Mouse (Mus musculus) MEL (cell line): ENCODE results near the gene Bad. TPM values are rescaled to one million over a fixed set of nuclear protein-coding genes. Genes with fewer than 3 reads are reported as not detected.

Experiments used
- DNase-seq: peaks from one replicate; pipeline ENCODE4 v3.0.0; 2011; ENCODE audit warnings: low read depth, low spot score
- H3K27ac ChIP-seq: 2 replicates; pipeline ENCODE4 v1.5.1; 2012; ENCODE audit warnings: low read depth, mild to moderate bottlenecking, control low read depth, low read length, moderate library complexity; ENCODE audit not compliant: control insufficient read depth
- H3K27me3 ChIP-seq, 2 experiments: fragments of 150-350 bp in 1 of 2; sonication (generic) in 1 of 2; 2 replicates each; pipeline ENCODE4 v1.6.1; 2012; ENCODE audit warnings: low read length in 2 of 2, mild to moderate bottlenecking in 2 of 2, improper control_type of control experiment in 1 of 2, moderate library complexity in 1 of 2; ENCODE audit not compliant: insufficient read depth in 2 of 2, control insufficient read depth in 1 of 2
- H3K36me3 ChIP-seq, 2 experiments: 2 replicates each; pipeline ENCODE4 v1.6.1; 2012 to 2014; ENCODE audit warnings: low read length in 2 of 2, improper control_type of control experiment in 1 of 2, inconsistent platforms in 1 of 2, mild to moderate bottlenecking in 1 of 2; ENCODE audit not compliant: insufficient read depth in 2 of 2, control insufficient read depth in 1 of 2
- H3K4me1 ChIP-seq, 2 experiments: fragments of 150-350 bp in 1 of 2; sonication (generic) in 1 of 2; 2 replicates each; pipeline ENCODE4 v1.6.1; 2012; ENCODE audit warnings: low read length in 2 of 2, improper control_type of control experiment in 1 of 2, mild to moderate bottlenecking in 1 of 2; ENCODE audit not compliant: insufficient read depth in 2 of 2, control insufficient read depth in 1 of 2
- H3K4me3 ChIP-seq, 2 experiments: fragments of 150-350 bp in 1 of 2; sonication (generic) in 1 of 2; 2 replicates each; pipeline ENCODE4 v1.5.1; 2012; ENCODE audit warnings: low read depth in 2 of 2, low read length in 2 of 2, mild to moderate bottlenecking in 2 of 2, moderate library complexity in 2 of 2, control low read depth in 1 of 2, improper control_type of control experiment in 1 of 2; ENCODE audit not compliant: control insufficient read depth in 1 of 2, insufficient read depth in 1 of 2
- H3K79me2 ChIP-seq: 2 replicates; pipeline ENCODE4 v1.6.1; 2012; ENCODE audit warnings: mild to moderate bottlenecking, low read length, moderate library complexity; ENCODE audit not compliant: control insufficient read depth, poor library complexity, insufficient read depth
- H3K9ac ChIP-seq: 2 replicates; pipeline ENCODE4 v1.6.1; 2012; ENCODE audit warnings: low read depth, mild to moderate bottlenecking, control low read depth, low read length, moderate library complexity; ENCODE audit not compliant: control insufficient read depth, poor library complexity, severe bottlenecking
- H3K9me3 ChIP-seq: fragments of 150-350 bp; sonication (generic); replicated peaks from 2 replicates; pipeline ENCODE4 v1.6.1; 2012; ENCODE audit warnings: mild to moderate bottlenecking, low read length, improper control_type of control experiment, moderate library complexity; ENCODE audit not compliant: insufficient read depth
- BHLHE40 ChIP-seq: IDR thresholded peaks from 2 replicates; pipeline ENCODE4 v1.6.1; 2012; ENCODE audit warnings: low read depth, mild to moderate bottlenecking, inconsistent platforms, low read length, improper control_type of control experiment, borderline replicate concordance
- CHD1 ChIP-seq: IDR thresholded peaks from 2 replicates; pipeline ENCODE4 v1.6.1; 2012; ENCODE audit warnings: low read depth, mild to moderate bottlenecking, inconsistent platforms, low read length, improper control_type of control experiment
- CHD2 ChIP-seq: IDR thresholded peaks from 2 replicates; pipeline ENCODE4 v1.6.1; 2011; ENCODE audit warnings: low read length, improper control_type of control experiment
- CTCF ChIP-seq, 3 experiments: IDR thresholded peaks in 2 of 3; conservative IDR thresholded peaks in 1 of 3; 2 replicates each; pipeline ENCODE4 v1.5.1; 2011 to 2012; ENCODE audit warnings: low read length in 3 of 3, low read depth in 2 of 3, mild to moderate bottlenecking in 2 of 3, improper control_type of control experiment in 1 of 3, inconsistent platforms in 1 of 3, mixed read lengths in 1 of 3, moderate library complexity in 1 of 3; ENCODE audit not compliant: control insufficient read depth in 1 of 3, insufficient read depth in 1 of 3, poor library complexity in 1 of 3, severe bottlenecking in 1 of 3
- ELF1 ChIP-seq: IDR thresholded peaks from 2 replicates; pipeline ENCODE4 v1.6.1; 2014; ENCODE audit warnings: low read depth, mild to moderate bottlenecking, inconsistent platforms, low read length, improper control_type of control experiment, moderate library complexity
- EP300 ChIP-seq, 2 experiments: IDR thresholded peaks; 2 replicates each; pipeline ENCODE4 v1.6.1; 2011; ENCODE audit warnings: improper control_type of control experiment in 2 of 2, low read length in 2 of 2, low read depth in 1 of 2, mild to moderate bottlenecking in 1 of 2
- ETS1 ChIP-seq: IDR thresholded peaks from 2 replicates; pipeline ENCODE4 v1.6.1; 2012; ENCODE audit warnings: low read depth, mild to moderate bottlenecking, inconsistent platforms, low read length, improper control_type of control experiment, moderate library complexity
- GABPA ChIP-seq: IDR thresholded peaks from 2 replicates; pipeline ENCODE4 v1.6.1; 2012; ENCODE audit warnings: low read depth, mild to moderate bottlenecking, inconsistent platforms, low read length, improper control_type of control experiment, moderate library complexity
- GATA1 ChIP-seq: IDR thresholded peaks from 2 replicates; pipeline ENCODE4 v1.6.1; 2011; ENCODE audit warnings: low read depth, low read length, improper control_type of control experiment
- HCFC1 ChIP-seq: IDR thresholded peaks from 2 replicates; pipeline ENCODE4 v1.6.1; 2012; ENCODE audit warnings: low read depth, mild to moderate bottlenecking, inconsistent platforms, low read length, improper control_type of control experiment, moderate library complexity
- JUND ChIP-seq: IDR thresholded peaks from 2 replicates; pipeline ENCODE4 v1.6.1; 2011; ENCODE audit warnings: low read depth, mild to moderate bottlenecking, improper control_type of control experiment, low read length
- KAT2A ChIP-seq: conservative IDR thresholded peaks from 2 replicates; pipeline ENCODE4 v1.6.1; 2012; ENCODE audit warnings: low read depth, low read length, improper control_type of control experiment, inconsistent platforms
- MAFK ChIP-seq: IDR thresholded peaks from 2 replicates; pipeline ENCODE4 v1.6.1; 2011; ENCODE audit warnings: low read depth, mild to moderate bottlenecking, low read length, improper control_type of control experiment, borderline replicate concordance
- MAX ChIP-seq: IDR thresholded peaks from 2 replicates; pipeline ENCODE4 v1.6.1; 2011; ENCODE audit warnings: low read length, improper control_type of control experiment
- MAZ ChIP-seq: IDR thresholded peaks from 2 replicates; pipeline ENCODE4 v1.6.1; 2012; ENCODE audit warnings: low read depth, mild to moderate bottlenecking, inconsistent platforms, low read length, improper control_type of control experiment
- MXI1 ChIP-seq: IDR thresholded peaks from 2 replicates; pipeline ENCODE4 v1.6.1; 2011; ENCODE audit warnings: mild to moderate bottlenecking, low read depth, low read length, improper control_type of control experiment
- MYB ChIP-seq: IDR thresholded peaks from 2 replicates; pipeline ENCODE4 v1.6.1; 2011; ENCODE audit warnings: mild to moderate bottlenecking, low read depth, low read length, improper control_type of control experiment
- NELFE ChIP-seq: IDR thresholded peaks from 2 replicates; pipeline ENCODE4 v1.6.1; 2011; ENCODE audit warnings: low read depth, low read length, improper control_type of control experiment
- NRF1 ChIP-seq: IDR thresholded peaks from 2 replicates; pipeline ENCODE4 v1.6.1; 2014; ENCODE audit warnings: low read depth, mild to moderate bottlenecking, inconsistent platforms, low read length, improper control_type of control experiment, moderate library complexity; ENCODE audit not compliant: poor library complexity, insufficient read depth, severe bottlenecking
- POLR2A ChIP-seq, 2 experiments: IDR thresholded peaks; 2 replicates each; pipeline ENCODE4 v1.6.1; 2011 to 2012; ENCODE audit warnings: low read length in 2 of 2, mild to moderate bottlenecking in 2 of 2, control low read depth in 1 of 2, improper control_type of control experiment in 1 of 2, low read depth in 1 of 2, moderate library complexity in 1 of 2; ENCODE audit not compliant: control insufficient read depth in 1 of 2, insufficient read depth in 1 of 2, poor library complexity in 1 of 2
- POLR2AphosphoS2 ChIP-seq: IDR thresholded peaks from 2 replicates; pipeline ENCODE4 v1.6.1; 2011; ENCODE audit warnings: low read length, improper control_type of control experiment
- RAD21 ChIP-seq: IDR thresholded peaks from 2 replicates; pipeline ENCODE4 v1.6.1; 2011; ENCODE audit warnings: mild to moderate bottlenecking, low read depth, low read length, improper control_type of control experiment
- SIN3A ChIP-seq: IDR thresholded peaks from 2 replicates; pipeline ENCODE4 v1.6.1; 2012; ENCODE audit warnings: low read length, improper control_type of control experiment, inconsistent platforms
- TBP ChIP-seq: IDR thresholded peaks from 2 replicates; pipeline ENCODE4 v1.8.0; 2011; ENCODE audit warnings: low read depth, low read length, improper control_type of control experiment
- TCF12 ChIP-seq: IDR thresholded peaks from 2 replicates; pipeline ENCODE4 v1.6.1; 2014; ENCODE audit warnings: low read depth, mild to moderate bottlenecking, inconsistent platforms, low read length, improper control_type of control experiment, moderate library complexity
- USF1 ChIP-seq: IDR thresholded peaks from 2 replicates; pipeline ENCODE4 v1.6.1; 2014; ENCODE audit warnings: low read depth, mild to moderate bottlenecking, inconsistent platforms, low read length, improper control_type of control experiment, moderate library complexity
- USF2 ChIP-seq, 2 experiments: IDR thresholded peaks; 2 replicates each; pipeline ENCODE4 v1.6.1; 2011 to 2012; ENCODE audit warnings: improper control_type of control experiment in 2 of 2, low read length in 2 of 2, borderline replicate concordance in 1 of 2, inconsistent platforms in 1 of 2, low read depth in 1 of 2, mild to moderate bottlenecking in 1 of 2; ENCODE audit not compliant: insufficient read depth in 1 of 2
- ZC3H11A ChIP-seq: IDR thresholded peaks from 2 replicates; pipeline ENCODE4 v1.6.1; 2012; ENCODE audit warnings: low read depth, mild to moderate bottlenecking, inconsistent platforms, low read length, improper control_type of control experiment
- polyA plus RNA-seq, 2 experiments: library from polyadenylated mRNA; stranded (reverse) in 1 of 2; unstranded in 1 of 2; fragments of >175 nt in 1 of 2; fragments of >200 nt in 1 of 2; gene quantifications; 2 replicates each; pipeline versions ENCODE4 v1.2.1 to v1.2.4; 2012; ENCODE audit warnings: low replicate concordance in 2 of 2, low read depth in 1 of 2; ENCODE audit not compliant: insufficient read length in 2 of 2, insufficient read depth in 1 of 2, missing spikeins in 1 of 2
- total RNA-seq: library from RNA; depleted of rRNA; stranded (reverse); fragments of 300-350 nt; gene quantifications from 2 replicates; pipeline ENCODE4 v1.2.3, GENCODE M21; 2012

The Bad gene
- total and polyA plus RNA-seq, 3 experiments: 51.7 to 69.7 TPM; not detected in 1

DNA sequence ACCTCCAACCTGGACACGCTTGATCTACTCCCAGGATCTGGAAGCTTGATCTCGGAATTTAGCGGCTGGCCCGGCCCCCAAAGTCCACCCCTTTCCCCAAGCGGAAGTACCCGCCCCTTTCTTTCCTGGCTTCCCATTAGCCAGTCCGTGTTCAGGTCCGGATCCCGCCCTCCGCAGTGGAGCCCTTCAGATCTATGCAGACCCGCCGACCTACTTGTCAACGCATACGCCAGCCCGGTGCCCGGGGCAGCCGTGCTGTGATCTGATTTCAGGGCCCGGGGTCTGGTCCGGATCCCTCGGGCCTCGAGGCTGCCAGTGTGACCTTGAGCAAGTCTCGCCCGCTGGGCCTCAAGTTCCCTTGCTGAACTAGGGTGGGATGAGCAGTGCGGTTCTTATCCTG is 54.3 kb downstream of the Bad start, which contains the start of the genes Nudt22 and Trpt1:
Nudt22 (minus strand) TSS at position 112 of the 400 bp plus-strand sequence.
Trpt1 (plus strand) TSS at position 126 of the 400 bp plus-strand sequence.
- peaks cover 2 to 3% of the 10 kb centered on the region in 2 experiments; a peak in 1 of 4 replicates for H3K36me3 ChIP-seq
- DNase-seq: peak; percentile 94
- no peaks in the 10 kb centered on the region for H3K9me3 ChIP-seq
- peaks cover 4% of the 10 kb centered on the region; the same call in 1 of the 2 replicates for H3K79me2 ChIP-seq
- H3K4me3 ChIP-seq: peak within 1 kb of the TSS; percentile 63 to 89
- peaks cover 2 to 22% of the 10 kb centered on the region in 2 experiments; a peak in 3 of 4 replicates for H3K4me1 ChIP-seq
- H3K27me3 ChIP-seq: no peaks in the 10 kb centered on the region
- H3K9ac ChIP-seq: peak within 1 kb of the TSS; percentile 78
- TF ChIP-seq USF1 (no peak), CHD2 (no peak), HCFC1 (peak; percentile 65; the same call in 1 of the 2 replicates), ZC3H11A (no peak), MYB (no peak), MAFK (no peak), KAT2A (no peak), MAZ (peak; percentile 20; the same call in 1 of the 2 replicates), SIN3A (peak; percentile 56; the same call in 1 of the 2 replicates), MAX (0 out of 2 replicates have a peak, but pooled peaks have one; percentile 16), TBP (no peak), CHD1 (no peak), RAD21 (no peak), BHLHE40 (no peak), ELF1 (peak; percentile 71), POLR2A (IDR thresholded peaks at IDR 0.05; ENCODE audit: control insufficient read depth in 1 of 2, insufficient read depth in 1 of 2, low read depth in 1 of 2, low read length in 2 of 2, poor library complexity in 1 of 2) (peak; percentile 59 to 68; a peak in 3 of 4 replicates), EP300 (IDR thresholded peaks at IDR 0.05; ENCODE audit: low read depth in 1 of 2, low read length in 2 of 2) (no peak), NRF1 (no peak), GABPA (no peak), USF2 (IDR thresholded peaks at IDR 0.05; ENCODE audit: borderline replicate concordance in 1 of 2, insufficient read depth in 1 of 2, low read depth in 1 of 2, low read length in 2 of 2) (no peak), NELFE (peak; percentile 61), ETS1 (no peak), POLR2AphosphoS2 (peak; percentile 58; the same call in 1 of the 2 replicates), TCF12 (peak; percentile 47; the same call in 1 of the 2 replicates), GATA1 (no peak), JUND (no peak), CTCF (IDR thresholded peaks at IDR 0.05 in 2 of 3, conservative IDR thresholded peaks at IDR 0.05 in 1 of 3; ENCODE audit: control insufficient read depth in 1 of 3, insufficient read depth in 1 of 3, low read depth in 2 of 3, low read length in 3 of 3, poor library complexity in 1 of 3, severe bottlenecking in 1 of 3) (no peak), MXI1 (peak; percentile 58)
- H3K27ac ChIP-seq: peak within 1 kb of the TSS; percentile 45
